Mouse (Mus musculus) liver, embryonic 11.5 days (tissue): ENCODE data around the gene Olfr697. TPM values are rescaled to one million over a fixed set of nuclear protein-coding genes. Genes with fewer than 3 reads are reported as not detected.
"Not testable (repeated sequence)": the region's sequence is repeated elsewhere in the genome, so short reads cannot be mapped to it uniquely, and the experiment has no call there.

Source experiments
- ATAC-seq: fragments of 200-750 bp; cut with Nextera tagmentation; replicated peaks from 2 replicates; pipeline ENCODE4 v1.8.0; 2017; ENCODE audit warnings: moderate number of reproducible peaks, mild to moderate bottlenecking, moderate TSS enrichment, moderate library complexity; ENCODE audit not compliant: low FRiP score
- DNase-seq: peaks from one replicate; pipeline ENCODE4 v3.0.0-alpha.2; 2017; ENCODE audit warnings: low spot score
- H3K27ac ChIP-seq: fragments of 300-500 bp; sonication (generic); 2 replicates; pipeline ENCODE4 v1.5.1; 2014; ENCODE audit warnings: mild to moderate bottlenecking, low read depth, low read length, control low read depth
- H3K27me3 ChIP-seq: fragments of 300-500 bp; sonication (generic); replicated peaks from 2 replicates; pipeline ENCODE4 v1.6.1; 2014; ENCODE audit warnings: low read length, mixed read lengths; ENCODE audit not compliant: control insufficient read depth, insufficient read depth
- H3K36me3 ChIP-seq: fragments of 300-500 bp; sonication (generic); 2 replicates; pipeline ENCODE4 v1.6.1; 2014; ENCODE audit warnings: mild to moderate bottlenecking, low read length, moderate library complexity, mixed read lengths; ENCODE audit not compliant: control insufficient read depth, insufficient read depth
- H3K4me1 ChIP-seq: fragments of 300-500 bp; sonication (generic); replicated peaks from 2 replicates; pipeline ENCODE4 v1.6.1; 2014; ENCODE audit warnings: low read length, mixed read lengths; ENCODE audit not compliant: control insufficient read depth, insufficient read depth
- H3K4me2 ChIP-seq: fragments of 300-500 bp; sonication (generic); 2 replicates; pipeline ENCODE4 v1.6.1; 2014; ENCODE audit warnings: mild to moderate bottlenecking, control low read depth, moderate library complexity
- H3K4me3 ChIP-seq: fragments of 300-500 bp; sonication (generic); 2 replicates; pipeline ENCODE4 v1.5.1; 2014; ENCODE audit warnings: low read depth, low read length, control low read depth
- H3K9ac ChIP-seq: fragments of 300-500 bp; sonication (generic); 2 replicates; pipeline ENCODE4 v1.6.1; 2014; ENCODE audit warnings: low read depth, low read length, control low read depth
- H3K9me3 ChIP-seq: fragments of 300-500 bp; sonication (generic); 2 replicates; pipeline ENCODE4 v1.6.1; 2016; ENCODE audit warnings: low read length, inconsistent platforms, mixed read lengths; ENCODE audit not compliant: control insufficient read depth
- WGBS: fragments of 180-500 bp; shearing (Covaris S2); extraction: QIAGEN DNeasy Blood & Tissue Kit; methylation state at CpG from one replicate; pipeline ENCODE4 v1.1.7; 2014; 5-methylcytosine and 5-hydroxymethylcytosine counted together
- polyA plus RNA-seq: library from polyadenylated mRNA; unstranded; fragments of >200 nt; fragmentation: Nextera tagmentation; extraction: Ambion mirVana; gene quantifications from 2 replicates; pipeline ENCODE4 v1.2.1, GENCODE M21; 2014

Olfr697 gene
- polyA plus RNA-seq, 1 experiment from 2014 or later, result not detected

DNA sequence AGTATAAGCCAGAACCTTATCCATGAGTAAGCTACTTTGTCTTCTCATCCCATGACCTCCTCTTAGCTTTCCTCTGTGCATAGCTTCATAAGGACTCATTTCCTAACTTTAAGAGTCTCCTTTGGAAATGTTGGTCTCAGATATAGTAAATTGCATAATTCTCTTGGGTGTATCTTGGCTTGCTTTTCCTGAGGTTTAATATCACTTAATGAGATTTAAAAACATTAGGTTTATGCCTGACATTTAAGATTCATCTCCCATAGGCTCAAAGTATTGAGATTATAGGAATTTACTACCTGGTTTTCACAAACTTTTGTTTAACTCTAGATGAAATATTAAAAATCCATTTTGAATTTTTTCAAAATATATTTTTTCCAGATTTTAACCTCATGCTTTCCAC, 25.9 kb downstream of the Olfr697 start, which contains the start of gene Olfr695:
TSS of gene Olfr695 (minus strand) at position 101 of the 400 bp plus-strand sequence.
- H3K9ac ChIP-seq, result no peak within 1 kb of the TSS
- no peaks in the 10 kb centered on the region for H3K9me3 ChIP-seq
- H3K4me2 ChIP-seq, result no peak within 1 kb of the TSS
- DNase-seq (no peak), ATAC-seq (no peak)
- H3K36me3 ChIP-seq, result no peaks in the 10 kb centered on the region
- H3K4me3 ChIP-seq, result no peak within 1 kb of the TSS
- no peaks in the 10 kb centered on the region for H3K4me1 ChIP-seq
- H3K27ac ChIP-seq, result no peak within 1 kb of the TSS
- no peaks in the 10 kb centered on the region for H3K27me3 ChIP-seq

DNA sequence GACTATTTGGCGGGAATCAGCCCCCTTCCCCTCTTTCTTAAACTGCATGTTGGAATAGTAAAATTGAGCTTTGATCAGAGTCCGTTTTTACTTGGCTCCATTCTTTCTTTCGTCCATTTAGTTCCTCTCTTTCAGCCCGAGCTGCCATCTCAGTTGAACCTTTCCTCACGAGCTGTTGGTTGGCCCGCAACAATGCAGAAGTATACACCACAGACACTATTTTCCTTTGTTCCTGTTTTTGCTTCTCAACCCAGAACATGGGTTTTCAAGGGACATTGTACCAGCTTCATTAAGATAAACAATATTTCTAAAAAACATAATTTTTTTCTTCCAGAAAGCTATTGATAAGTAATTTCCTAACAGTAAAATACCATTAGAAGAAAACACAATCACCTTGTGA, 30.8 kb downstream of the Olfr697 start:
- WGBS, result 71% methylated on average over 6 of the region's 6 CpGs
- Histone ChIP-seq H3K4me2 (no peak overlapping the region), H3K27me3 (no peaks in the 10 kb centered on the region), H3K9ac (no peak overlapping the region), H3K4me1 (no peaks in the 10 kb centered on the region), H3K36me3 (no peaks in the 10 kb centered on the region), H3K9me3 (no peaks in the 10 kb centered on the region), H3K27ac (no peak overlapping the region), H3K4me3 (no peak overlapping the region)
- DNase-seq (no peak), ATAC-seq (no peak)

GRCm38 (mm10) chr7:106707705-106708104, 34.5 kb downstream of the Olfr697 start:
- not testable (repeated sequence) for H3K27me3 ChIP-seq, H3K4me3 ChIP-seq, H3K4me1 ChIP-seq, DNase-seq, H3K9ac ChIP-seq, H3K9me3 ChIP-seq, H3K36me3 ChIP-seq, H3K4me2 ChIP-seq, ATAC-seq, H3K27ac ChIP-seq
- 84% methylated on average over 10 of the region's 10 CpGs for WGBS

- H3K27me3 ChIP-seq, result no peaks in the 10 kb centered on the region
- H3K36me3 ChIP-seq, result no peaks in the 10 kb centered on the region
- H3K9ac ChIP-seq, result no peak overlapping the region
- H3K4me1 ChIP-seq, result no peaks in the 10 kb centered on the region
- H3K4me3 ChIP-seq, result no peak overlapping the region
- no peak for ATAC-seq
- H3K27ac ChIP-seq, result no peak overlapping the region
- H3K9me3 ChIP-seq, result no peaks in the 10 kb centered on the region
- WGBS, result 65% methylated on average over 1 of the region's 1 CpGs
- H3K4me2 ChIP-seq, result no peak overlapping the region
- DNase-seq, result no peak
Observed at GRCm38 (mm10) chr7:106696891-106697290, 45.4 kb downstream of the Olfr697 start.

- Histone ChIP-seq H3K4me2 (no peak overlapping the region), H3K4me1 (no peaks in the 10 kb centered on the region), H3K36me3 (no peaks in the 10 kb centered on the region), H3K9ac (no peak overlapping the region), H3K4me3 (no peak overlapping the region), H3K27ac (no peak overlapping the region), H3K9me3 (no peaks in the 10 kb centered on the region), H3K27me3 (no peaks in the 10 kb centered on the region)
- 80% methylated on average over 3 of the region's 3 CpGs for WGBS
- DNase-seq (no peak), ATAC-seq (no peak)
Observed at GRCm38 (mm10) chr7:106692976-106693375, 49.3 kb downstream of the Olfr697 start.

DNA sequence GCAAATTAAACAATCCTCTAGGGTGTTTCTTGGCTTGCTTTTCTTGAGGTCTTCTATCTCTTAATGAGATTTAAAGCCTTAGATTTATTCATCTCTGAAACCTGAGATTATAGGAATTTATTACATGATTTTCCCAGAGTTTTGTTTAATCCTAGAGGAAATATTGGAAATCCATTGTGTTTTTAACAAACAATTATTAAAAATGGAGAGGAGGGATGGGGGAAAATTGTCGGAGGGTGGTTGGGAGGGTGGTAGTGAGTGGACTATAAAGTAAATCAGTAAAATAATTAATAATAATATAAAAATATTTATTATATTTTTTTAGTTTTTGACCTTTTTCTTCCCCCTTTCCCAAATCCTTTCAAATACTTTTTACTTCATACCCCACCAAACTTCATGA, 50.5 kb downstream of the Olfr697 start, which contains the start of gene Olfr694:
TSS of gene Olfr694 (minus strand) at position 101 of the 400 bp plus-strand sequence.
- Histone ChIP-seq H3K4me1 (no peaks in the 10 kb centered on the region), H3K27me3 (no peaks in the 10 kb centered on the region), H3K36me3 (no peaks in the 10 kb centered on the region), H3K9me3 (no peaks in the 10 kb centered on the region), H3K4me2 (no peak within 1 kb of the TSS), H3K9ac (no peak within 1 kb of the TSS), H3K27ac (no peak within 1 kb of the TSS), H3K4me3 (no peak within 1 kb of the TSS)
- 81% methylated on average over 1 of the region's 1 CpGs for WGBS
- no peak for ATAC-seq
- DNase-seq, result no peak

Other genes with a start within 250 kb of the Olfr697 start
- not detected in 2 replicates for gene Olfr693, start 61.9 kb downstream of the Olfr697 start, polyA plus RNA-seq
- not detected in 2 replicates for gene Olfr694, start 50.6 kb downstream of the Olfr697 start, polyA plus RNA-seq
- gene Olfr695, start 26.0 kb downstream of the Olfr697 start, polyA plus RNA-seq, result not detected in 2 replicates
- gene Olfr698, start 13.0 kb upstream of the Olfr697 start, polyA plus RNA-seq, result not detected in 2 replicates
- not detected in 2 replicates for gene Olfr699, start 50.8 kb upstream of the Olfr697 start, polyA plus RNA-seq
- not detected in 2 replicates for gene Olfr700, start 66.4 kb upstream of the Olfr697 start, polyA plus RNA-seq
- not detected in 2 replicates for gene Olfr701, start 71.7 kb upstream of the Olfr697 start, polyA plus RNA-seq
- not detected in 2 replicates for gene Olfr702, start 91.5 kb upstream of the Olfr697 start, polyA plus RNA-seq
- gene Olfr703, start 100.9 kb upstream of the Olfr697 start, polyA plus RNA-seq, result not detected in 2 replicates
- not detected in 2 replicates for gene Olfr704, start 120.7 kb upstream of the Olfr697 start, polyA plus RNA-seq
- gene Olfr705, start 134.4 kb upstream of the Olfr697 start, polyA plus RNA-seq, result not detected in 2 replicates
- not detected in 2 replicates for gene Olfr706, start 145.7 kb upstream of the Olfr697 start, polyA plus RNA-seq
- gene Olfr707, start 158.8 kb upstream of the Olfr697 start, polyA plus RNA-seq, result not detected in 2 replicates
- gene Olfr1532-ps1, start 165.6 kb upstream of the Olfr697 start, polyA plus RNA-seq, result not detected in 2 replicates
- gene Olfr709-ps1, start 189.8 kb upstream of the Olfr697 start, polyA plus RNA-seq, result not detected in 2 replicates
- gene Olfr710, start 205.9 kb upstream of the Olfr697 start, polyA plus RNA-seq, result not detected in 2 replicates
- gene Olfr6, start 221.5 kb upstream of the Olfr697 start, polyA plus RNA-seq, result not detected in 2 replicates
- not detected in 2 replicates for gene Olfr711, start 233.0 kb upstream of the Olfr697 start, polyA plus RNA-seq